Mouse (Mus musculus) heart, embryonic 16.5 days (tissue): ENCODE results near the gene Nek10. TPM values are rescaled to one million over a fixed set of nuclear protein-coding genes. Genes with fewer than 3 reads are reported as not detected.
"Not testable (repeated sequence)": the region's sequence is repeated elsewhere in the genome, so short reads cannot be mapped to it uniquely, and the experiment has no call there.

Experiments
- ATAC-seq: fragments of 200-750 bp; cut with Nextera tagmentation; replicated peaks from 2 replicates; pipeline ENCODE4 v1.8.0; 2017; ENCODE audit warnings: moderate number of reproducible peaks; ENCODE audit not compliant: insufficient read depth, low FRiP score; ENCODE audit errors: extremely low read depth
- H3K27ac ChIP-seq: fragments of 300-500 bp; sonication (generic); 2 replicates; pipeline ENCODE4 v1.5.1; 2014; ENCODE audit warnings: mild to moderate bottlenecking, low read length, control low read depth, moderate library complexity
- H3K27me3 ChIP-seq: fragments of 300-500 bp; sonication (generic); 2 replicates; pipeline ENCODE4 v1.6.1; 2014; ENCODE audit warnings: low read length, mixed read lengths; ENCODE audit not compliant: control insufficient read depth, insufficient read depth
- H3K36me3 ChIP-seq: fragments of 300-500 bp; sonication (generic); 2 replicates; pipeline ENCODE4 v1.6.1; 2014; ENCODE audit not compliant: control insufficient read depth, insufficient read depth
- H3K4me1 ChIP-seq: fragments of 300-500 bp; sonication (generic); 2 replicates; pipeline ENCODE4 v1.6.1; 2014; ENCODE audit warnings: low read length, mixed read lengths; ENCODE audit not compliant: control insufficient read depth, insufficient read depth
- H3K4me2 ChIP-seq: fragments of 300-500 bp; sonication (generic); 2 replicates; pipeline ENCODE4 v1.6.1; 2014; ENCODE audit warnings: low read depth, mild to moderate bottlenecking, control low read depth, low read length
- H3K4me3 ChIP-seq: fragments of 300-500 bp; sonication (generic); 2 replicates; pipeline ENCODE4 v1.5.1; 2014; ENCODE audit warnings: mild to moderate bottlenecking, control low read depth, low read length
- H3K9ac ChIP-seq: fragments of 300-500 bp; sonication (generic); 2 replicates; pipeline ENCODE4 v1.6.1; 2014; ENCODE audit warnings: low read length, control low read depth
- H3K9me3 ChIP-seq: fragments of 300-500 bp; sonication (generic); replicated peaks from 2 replicates; pipeline ENCODE4 v1.6.1; 2016; ENCODE audit warnings: low read length; ENCODE audit not compliant: control insufficient read depth
- WGBS: fragments of 180-500 bp; shearing (Covaris S2); extraction: QIAGEN DNeasy Blood & Tissue Kit; methylation state at CpG from one replicate; pipeline ENCODE4 v1.1.7; 2014; 5-methylcytosine and 5-hydroxymethylcytosine counted together
- polyA plus RNA-seq: library from polyadenylated mRNA; unstranded; fragments of >200 nt; fragmentation: Nextera tagmentation; extraction: Ambion mirVana; gene quantifications from 2 replicates; pipeline ENCODE4 v1.2.1, GENCODE M21; 2015

Nek10 gene
- polyA plus RNA-seq, 1 experiment from 2014 or later = 0.03 TPM

DNA sequence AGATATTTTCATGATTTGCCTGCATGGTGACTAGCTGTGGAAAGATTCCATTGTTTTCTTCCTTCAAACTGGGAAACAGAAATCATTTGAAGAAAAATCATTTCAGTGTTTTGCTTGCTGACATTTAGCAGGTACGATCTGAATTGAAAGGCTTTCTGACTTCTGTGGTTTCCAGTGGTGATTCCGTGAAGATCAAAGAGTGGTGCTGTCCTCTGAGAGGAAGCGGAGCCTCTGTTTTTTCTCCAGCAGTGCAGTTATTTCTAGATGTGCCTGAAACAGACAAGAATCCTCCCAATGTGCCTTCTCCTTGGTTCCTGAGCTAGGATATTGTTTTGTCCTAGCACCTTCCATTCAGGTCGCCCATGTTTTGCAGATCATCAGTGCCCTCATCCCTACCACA lies 208.2 kb downstream of the Nek10 start:
- no peaks in the 10 kb centered on the region for H3K9me3 ChIP-seq
- WGBS = 53% methylated on average over 4 of the region's 4 CpGs

DNA sequence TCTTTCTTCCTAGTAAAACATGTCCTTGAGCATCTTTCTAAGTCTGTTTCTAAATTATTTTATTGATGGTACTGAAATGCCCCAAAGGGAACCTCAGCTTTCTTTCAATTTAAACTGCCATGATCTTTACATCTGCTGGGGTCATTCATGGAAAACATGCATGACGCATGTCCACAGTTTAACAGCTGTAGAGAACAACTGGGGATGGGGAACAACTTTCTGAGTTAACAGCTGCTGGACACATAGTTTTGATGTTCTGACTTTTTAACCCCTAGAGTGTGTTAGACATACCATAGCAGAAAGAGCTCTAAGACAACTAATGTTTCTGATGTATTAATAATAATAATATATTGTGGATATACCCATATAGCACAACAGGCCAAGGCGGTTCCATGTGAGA lies 211.6 kb downstream of the Nek10 start:
- no peak for ATAC-seq
- H3K4me1 ChIP-seq = no peaks in the 10 kb centered on the region
- WGBS = 79% methylated on average over 2 of the region's 2 CpGs

More for the DNA sequence above, 208.2 kb downstream of the Nek10 start:
- no peaks in the 10 kb centered on the region for H3K36me3 ChIP-seq
- no peak overlapping the region for H3K9ac ChIP-seq
- H3K27me3 ChIP-seq = no peaks in the 10 kb centered on the region
- ATAC-seq = no peak
- no peak overlapping the region for H3K4me2 ChIP-seq
- no peak overlapping the region for H3K4me3 ChIP-seq
- no peak overlapping the region for H3K27ac ChIP-seq
- H3K4me1 ChIP-seq = no peaks in the 10 kb centered on the region

DNA sequence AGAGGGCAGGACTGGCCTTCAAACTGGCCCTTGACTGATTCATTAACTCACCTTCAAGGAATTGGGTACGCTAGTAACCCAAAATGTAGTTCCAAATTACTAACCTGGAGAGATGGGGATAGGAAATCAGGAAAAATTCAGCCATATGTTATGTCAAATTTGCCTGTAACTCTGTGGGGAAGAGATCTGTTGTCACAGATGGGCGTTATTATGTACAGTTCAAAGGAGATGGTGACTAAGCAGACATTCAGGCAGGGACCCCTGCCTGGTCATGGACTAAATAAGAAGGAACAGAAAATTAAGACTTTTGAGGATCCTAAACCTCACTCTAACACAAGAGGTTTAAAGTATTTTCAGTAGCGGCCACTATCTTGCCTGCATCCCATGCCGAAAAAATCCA lies 227.4 kb downstream of the Nek10 start:
- not testable (repeated sequence) for H3K36me3 ChIP-seq, H3K4me1 ChIP-seq, ATAC-seq, H3K9me3 ChIP-seq, H3K4me2 ChIP-seq, H3K4me3 ChIP-seq, H3K27me3 ChIP-seq, H3K9ac ChIP-seq, H3K27ac ChIP-seq
- 84% methylated on average over 4 of the region's 4 CpGs for WGBS

More for the DNA sequence above, 211.6 kb downstream of the Nek10 start:
- no peak overlapping the region for H3K9ac ChIP-seq
- H3K4me3 ChIP-seq = no peak overlapping the region
- no peaks in the 10 kb centered on the region for H3K9me3 ChIP-seq
- no peak overlapping the region for H3K27ac ChIP-seq
- no peaks in the 10 kb centered on the region for H3K27me3 ChIP-seq
- H3K4me2 ChIP-seq = no peak overlapping the region
- no peaks in the 10 kb centered on the region for H3K36me3 ChIP-seq

DNA sequence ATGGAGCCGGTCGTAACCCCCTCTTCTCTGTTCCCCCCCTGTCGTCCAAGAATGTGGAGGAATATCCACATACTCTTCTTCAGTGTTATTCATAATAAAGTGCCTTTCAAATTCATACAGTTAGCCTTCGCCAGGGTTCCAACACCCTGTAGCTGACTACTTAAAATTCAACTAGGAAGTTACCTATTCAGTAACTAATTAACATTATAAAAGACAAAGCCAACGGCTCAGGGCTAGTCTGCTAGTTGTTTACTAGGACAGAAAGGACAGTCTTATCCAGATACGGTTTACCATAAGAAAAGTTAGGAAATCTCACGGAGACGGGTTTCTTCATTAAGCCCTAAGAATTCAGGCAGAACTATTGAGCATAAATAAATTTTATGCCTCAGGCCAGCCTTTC lies 231.4 kb downstream of the Nek10 start:
- not testable (repeated sequence) for H3K4me2 ChIP-seq, H3K4me1 ChIP-seq, H3K9ac ChIP-seq, H3K27me3 ChIP-seq, H3K9me3 ChIP-seq, H3K27ac ChIP-seq, H3K4me3 ChIP-seq, H3K36me3 ChIP-seq, ATAC-seq
- 86% methylated on average over 8 of the region's 8 CpGs for WGBS

DNA sequence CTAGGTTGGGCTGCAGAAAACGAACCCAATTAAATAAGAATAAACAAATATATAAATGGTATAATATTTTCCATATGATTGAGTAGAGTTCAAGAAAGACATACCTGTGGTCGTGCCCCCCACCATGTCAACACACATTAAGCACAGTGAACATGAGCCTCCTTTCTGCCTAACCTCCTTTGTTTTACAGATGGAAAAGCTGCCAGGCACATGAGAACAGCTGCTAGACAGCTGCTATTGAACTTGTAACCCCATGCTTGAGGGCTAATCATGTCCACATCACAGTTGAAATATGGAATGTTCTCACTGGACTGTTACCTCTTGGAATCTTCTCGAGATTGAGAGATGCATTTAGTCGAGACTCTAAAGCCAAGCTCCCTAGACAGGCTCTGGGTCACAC lies 245.0 kb downstream of the Nek10 start:
- no peaks in the 10 kb centered on the region for H3K4me1 ChIP-seq
- no peaks in the 10 kb centered on the region for H3K36me3 ChIP-seq
- H3K27ac ChIP-seq = no peak overlapping the region
- H3K4me3 ChIP-seq = no peak overlapping the region
- H3K27me3 ChIP-seq = no peaks in the 10 kb centered on the region
- ATAC-seq = no peak
- no peak overlapping the region for H3K4me2 ChIP-seq
- H3K9ac ChIP-seq = no peak overlapping the region
- WGBS = 66% methylated on average over 4 of the region's 4 CpGs
- H3K9me3 ChIP-seq = no peaks in the 10 kb centered on the region

DNA sequence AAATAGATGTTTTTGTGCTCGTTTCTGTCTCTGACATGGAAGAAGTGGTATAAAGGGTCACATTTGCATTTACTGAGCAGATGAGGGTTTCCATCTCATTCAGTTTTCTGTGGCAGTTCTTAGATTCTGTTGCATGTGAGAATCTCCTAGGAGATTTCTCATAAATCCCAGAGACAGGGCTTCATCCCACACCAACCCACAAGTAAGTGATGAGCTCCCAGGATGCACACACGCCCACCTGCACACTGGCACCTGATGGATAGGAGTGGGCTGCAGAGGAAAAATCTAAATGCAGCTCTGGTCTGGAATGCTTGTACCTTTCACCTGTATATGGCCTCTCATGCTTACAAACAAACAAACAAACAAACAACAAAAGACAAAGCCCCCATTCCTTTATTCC lies 258.3 kb downstream of the Nek10 start:
- no peaks in the 10 kb centered on the region for H3K36me3 ChIP-seq
- no peaks in the 10 kb centered on the region for H3K9me3 ChIP-seq
- no peaks in the 10 kb centered on the region for H3K27me3 ChIP-seq
- 74% methylated on average over 2 of the region's 2 CpGs for WGBS
- peaks cover 7% of the 10 kb centered on the region; the same call in 1 of the 2 replicates for H3K4me1 ChIP-seq
- H3K27ac ChIP-seq = no peak overlapping the region
- H3K4me2 ChIP-seq = no peak overlapping the region
- no peak overlapping the region for H3K9ac ChIP-seq
- no peak for ATAC-seq
- no peak overlapping the region for H3K4me3 ChIP-seq

Other genes with a start within 250 kb of the Nek10 start
- 9.8 and 11.2 TPM in 2 replicates for gene Slc4a7, start 101.1 kb upstream of the Nek10 start, polyA plus RNA-seq